Mouse (Mus musculus): Measurements from ENCODE around the gene Dusp5.

Gene Dusp5

GRCm38 (mm10) chr19:53529705-53530562 is 1.0 kb downstream of the Dusp5 start:
- H3K27me3 ChIP-seq (ENCODE audit: control insufficient read depth, insufficient read depth, low read length, poor library complexity, severe bottlenecking) = no peaks in the 10 kb centered on the region
- peak; percentile 62 for DNase-seq (ENCODE audit: low read depth, low spot score)
- H3K36me3 ChIP-seq (ENCODE audit: control insufficient read depth, insufficient read depth, low read length, poor library complexity, severe bottlenecking) = peaks cover 3% of the 10 kb centered on the region; the same call in 1 of the 2 replicates

- no peak for DNase-seq (ENCODE audit: low read depth, low spot score)
- Histone ChIP-seq H3K36me3 (ENCODE audit: control insufficient read depth, insufficient read depth, low read length, poor library complexity, severe bottlenecking) (peaks cover 3% of the 10 kb centered on the region; the same call in 1 of the 2 replicates), H3K27me3 (ENCODE audit: control insufficient read depth, insufficient read depth, low read length, poor library complexity, severe bottlenecking) (no peaks in the 10 kb centered on the region)
Measured at GRCm38 (mm10) chr19:53531416-53531815, 2.5 kb downstream of the Dusp5 start.

- DNase-seq (ENCODE audit: low read depth, low spot score) = no peak
- peaks cover 3% of the 10 kb centered on the region; the same call in 1 of the 2 replicates for H3K36me3 ChIP-seq (ENCODE audit: control insufficient read depth, insufficient read depth, low read length, poor library complexity, severe bottlenecking)
- H3K27me3 ChIP-seq (ENCODE audit: control insufficient read depth, insufficient read depth, low read length, poor library complexity, severe bottlenecking) = no peaks in the 10 kb centered on the region
Measured at GRCm38 (mm10) chr19:53532021-53532420, 3.1 kb downstream of the Dusp5 start.

- peaks cover 3% of the 10 kb centered on the region; the same call in 1 of the 2 replicates for H3K36me3 ChIP-seq (ENCODE audit: control insufficient read depth, insufficient read depth, low read length, poor library complexity, severe bottlenecking)
- DNase-seq (ENCODE audit: low read depth, low spot score) = no peak
- H3K27me3 ChIP-seq (ENCODE audit: control insufficient read depth, insufficient read depth, low read length, poor library complexity, severe bottlenecking) = no peaks in the 10 kb centered on the region
Measured at GRCm38 (mm10) chr19:53532676-53533075, 3.8 kb downstream of the Dusp5 start.

- H3K27me3 ChIP-seq (ENCODE audit: control insufficient read depth, insufficient read depth, low read length, poor library complexity, severe bottlenecking) = no peaks in the 10 kb centered on the region
- H3K36me3 ChIP-seq (ENCODE audit: control insufficient read depth, insufficient read depth, low read length, poor library complexity, severe bottlenecking) = peaks cover 3% of the 10 kb centered on the region; the same call in 1 of the 2 replicates
- no peak for DNase-seq (ENCODE audit: low read depth, low spot score)
Measured at GRCm38 (mm10) chr19:53533236-53533635, 4.3 kb downstream of the Dusp5 start.

GRCm38 (mm10) chr19:53533810-53534601 is 5.1 kb downstream of the Dusp5 start:
- Histone ChIP-seq H3K36me3 (ENCODE audit: control insufficient read depth, insufficient read depth, low read length, poor library complexity, severe bottlenecking) (peaks cover 3% of the 10 kb centered on the region; the same call in 1 of the 2 replicates), H3K27me3 (ENCODE audit: control insufficient read depth, insufficient read depth, low read length, poor library complexity, severe bottlenecking) (no peaks in the 10 kb centered on the region)
- no peak for DNase-seq (ENCODE audit: low read depth, low spot score)

- Histone ChIP-seq H3K27me3 (ENCODE audit: control insufficient read depth, insufficient read depth, low read length, poor library complexity, severe bottlenecking) (no peaks in the 10 kb centered on the region), H3K36me3 (ENCODE audit: control insufficient read depth, insufficient read depth, low read length, poor library complexity, severe bottlenecking) (peaks cover 3% of the 10 kb centered on the region; the same call in 1 of the 2 replicates)
- DNase-seq (ENCODE audit: low read depth, low spot score) = no peak
Measured at GRCm38 (mm10) chr19:53534757-53535410, 6.0 kb downstream of the Dusp5 start.

- Histone ChIP-seq H3K27me3 (ENCODE audit: control insufficient read depth, insufficient read depth, low read length, poor library complexity, severe bottlenecking) (no peaks in the 10 kb centered on the region), H3K36me3 (ENCODE audit: control insufficient read depth, insufficient read depth, low read length, poor library complexity, severe bottlenecking) (peaks cover 3% of the 10 kb centered on the region; the same call in 1 of the 2 replicates)
- no peak for DNase-seq (ENCODE audit: low read depth, low spot score)
Measured at GRCm38 (mm10) chr19:53535421-53535820, 6.5 kb downstream of the Dusp5 start.

- DNase-seq (ENCODE audit: low read depth, low spot score) = no peak
Measured at GRCm38 (mm10) chr19:53536251-53536650, 7.3 kb downstream of the Dusp5 start.

GRCm38 (mm10) chr19:53536731-53537666 is 8.1 kb downstream of the Dusp5 start:
- H3K27me3 ChIP-seq (ENCODE audit: control insufficient read depth, insufficient read depth, low read length, poor library complexity, severe bottlenecking) = no peaks in the 10 kb centered on the region
- peaks cover 4% of the 10 kb centered on the region; the same call in 1 of the 2 replicates for H3K36me3 ChIP-seq (ENCODE audit: control insufficient read depth, insufficient read depth, low read length, poor library complexity, severe bottlenecking)
- peak; percentile 21 for DNase-seq (ENCODE audit: low read depth, low spot score)

More at GRCm38 (mm10) chr19:53536251-53536650, 7.3 kb downstream of the Dusp5 start:
- peaks cover 4% of the 10 kb centered on the region; the same call in 1 of the 2 replicates for H3K36me3 ChIP-seq (ENCODE audit: control insufficient read depth, insufficient read depth, low read length, poor library complexity, severe bottlenecking)
- no peaks in the 10 kb centered on the region for H3K27me3 ChIP-seq (ENCODE audit: control insufficient read depth, insufficient read depth, low read length, poor library complexity, severe bottlenecking)

- DNase-seq (ENCODE audit: low read depth, low spot score) = no peak
- Histone ChIP-seq H3K36me3 (ENCODE audit: control insufficient read depth, insufficient read depth, low read length, poor library complexity, severe bottlenecking) (peaks cover 4% of the 10 kb centered on the region; the same call in 1 of the 2 replicates), H3K27me3 (ENCODE audit: control insufficient read depth, insufficient read depth, low read length, poor library complexity, severe bottlenecking) (no peaks in the 10 kb centered on the region)
Measured at GRCm38 (mm10) chr19:53538024-53538423, 9.1 kb downstream of the Dusp5 start.

- no peak for DNase-seq (ENCODE audit: low read depth, low spot score)
- no peaks in the 10 kb centered on the region for H3K27me3 ChIP-seq (ENCODE audit: control insufficient read depth, insufficient read depth, low read length, poor library complexity, severe bottlenecking)
Measured at GRCm38 (mm10) chr19:53538796-53539195, 9.9 kb downstream of the Dusp5 start.

GRCm38 (mm10) chr19:53539296-53539695 is 10.4 kb downstream of the Dusp5 start:
- peaks cover 4% of the 10 kb centered on the region; the same call in 1 of the 2 replicates for H3K36me3 ChIP-seq (ENCODE audit: control insufficient read depth, insufficient read depth, low read length, poor library complexity, severe bottlenecking)
- no peaks in the 10 kb centered on the region for H3K27me3 ChIP-seq (ENCODE audit: control insufficient read depth, insufficient read depth, low read length, poor library complexity, severe bottlenecking)
- DNase-seq (ENCODE audit: low read depth, low spot score) = no peak

More at GRCm38 (mm10) chr19:53538796-53539195, 9.9 kb downstream of the Dusp5 start:
- peaks cover 4% of the 10 kb centered on the region; the same call in 1 of the 2 replicates for H3K36me3 ChIP-seq (ENCODE audit: control insufficient read depth, insufficient read depth, low read length, poor library complexity, severe bottlenecking)

All from splenic B cell, adult 2 months (primary cell).